Mouse (Mus musculus): ENCODE measurements at regions not wholly inside any gene's neighbourhood (a gene's known extent, or its start where the extent isn't known, plus 50 kb on each side); places are given as distances from the start of the nearest gene placed in this dataset.

- 66% methylated on average over 3 of the region's 3 CpGs for WGBS
- ATAC-seq (ENCODE audit: insufficient read depth, low FRiP score): no peak
- H3K9me3 ChIP-seq (replicated peaks; ENCODE audit: control insufficient read depth, low read length): no peaks in the 10 kb centered on the region
- no peaks in the 10 kb centered on the region for H3K4me1 ChIP-seq (ENCODE audit: control insufficient read depth, insufficient read depth, low read length)
- H3K36me3 ChIP-seq (ENCODE audit: control insufficient read depth, insufficient read depth, low read length): no peaks in the 10 kb centered on the region
- H3K27me3 ChIP-seq (ENCODE audit: control insufficient read depth, insufficient read depth, low read length): no peaks in the 10 kb centered on the region
- H3K9ac ChIP-seq (ENCODE audit: low read length): no peak overlapping the region
- H3K27ac ChIP-seq (ENCODE audit: low read length): no peak overlapping the region
- no peak overlapping the region for H3K4me2 ChIP-seq (ENCODE audit: low read depth, low read length)
- no peak overlapping the region for H3K4me3 ChIP-seq (replicated peaks; ENCODE audit: low read length)
These were observed 102.6 kb upstream of the Tgfbr2 start for GRCm38 (mm10) chr9:116277736-116278135.

- Histone ChIP-seq H3K36me3 (ENCODE audit: control insufficient read depth, insufficient read depth, low read length) (no peaks in the 10 kb centered on the region), H3K4me2 (ENCODE audit: low read depth, low read length) (no peak overlapping the region), H3K27ac (ENCODE audit: low read length) (no peak overlapping the region), H3K27me3 (ENCODE audit: control insufficient read depth, insufficient read depth, low read length) (no peaks in the 10 kb centered on the region), H3K9ac (ENCODE audit: low read length) (no peak overlapping the region), H3K9me3 (replicated peaks; ENCODE audit: control insufficient read depth, low read length) (no peaks in the 10 kb centered on the region), H3K4me3 (replicated peaks; ENCODE audit: low read length) (no peak overlapping the region), H3K4me1 (ENCODE audit: control insufficient read depth, insufficient read depth, low read length) (no peaks in the 10 kb centered on the region)
- no peak for ATAC-seq (ENCODE audit: insufficient read depth, low FRiP score)
- 82% methylated on average over 2 of the region's 2 CpGs for WGBS
These were observed 101.0 kb upstream of the Tgfbr2 start for GRCm38 (mm10) chr9:116276141-116276540.

- H3K4me1 ChIP-seq (ENCODE audit: control insufficient read depth, insufficient read depth, low read length): no peaks in the 10 kb centered on the region
- no peak for ATAC-seq (ENCODE audit: insufficient read depth, low FRiP score)
- no peaks in the 10 kb centered on the region for H3K9me3 ChIP-seq (replicated peaks; ENCODE audit: control insufficient read depth, low read length)
- no peak overlapping the region for H3K9ac ChIP-seq (ENCODE audit: low read length)
- no peak overlapping the region for H3K4me2 ChIP-seq (ENCODE audit: low read depth, low read length)
- no peaks in the 10 kb centered on the region for H3K36me3 ChIP-seq (ENCODE audit: control insufficient read depth, insufficient read depth, low read length)
- no peaks in the 10 kb centered on the region for H3K27me3 ChIP-seq (ENCODE audit: control insufficient read depth, insufficient read depth, low read length)
- H3K4me3 ChIP-seq (replicated peaks; ENCODE audit: low read length): no peak overlapping the region
- 67% methylated on average over 2 of the region's 2 CpGs for WGBS
- H3K27ac ChIP-seq (ENCODE audit: low read length): no peak overlapping the region
These were observed 97.3 kb upstream of the Tgfbr2 start for GRCm38 (mm10) chr9:116272446-116272845.

- Histone ChIP-seq H3K4me1 (ENCODE audit: control insufficient read depth, insufficient read depth, low read length) (no peaks in the 10 kb centered on the region), H3K4me3 (replicated peaks; ENCODE audit: low read length) (no peak overlapping the region), H3K9ac (ENCODE audit: low read length) (no peak overlapping the region), H3K27me3 (ENCODE audit: control insufficient read depth, insufficient read depth, low read length) (no peaks in the 10 kb centered on the region), H3K27ac (ENCODE audit: low read length) (peak overlapping the region; percentile 20; the same call in 1 of the 2 replicates), H3K36me3 (ENCODE audit: control insufficient read depth, insufficient read depth, low read length) (no peaks in the 10 kb centered on the region), H3K4me2 (ENCODE audit: low read depth, low read length) (no peak overlapping the region), H3K9me3 (replicated peaks; ENCODE audit: control insufficient read depth, low read length) (no peaks in the 10 kb centered on the region)
- WGBS: 60% methylated on average over 6 of the region's 6 CpGs
- peak; percentile 47; the same call in 1 of the 2 replicates for ATAC-seq (ENCODE audit: insufficient read depth, low FRiP score)
These were observed 95.3 kb upstream of the Tgfbr2 start for GRCm38 (mm10) chr9:116270417-116270828.

- no peak overlapping the region for H3K4me2 ChIP-seq (ENCODE audit: low read depth, low read length)
- WGBS: 76% methylated on average over 4 of the region's 4 CpGs
- no peak overlapping the region for H3K4me3 ChIP-seq (replicated peaks; ENCODE audit: low read length)
- no peaks in the 10 kb centered on the region for H3K36me3 ChIP-seq (ENCODE audit: control insufficient read depth, insufficient read depth, low read length)
- H3K27me3 ChIP-seq (ENCODE audit: control insufficient read depth, insufficient read depth, low read length): no peaks in the 10 kb centered on the region
- H3K27ac ChIP-seq (ENCODE audit: low read length): no peak overlapping the region
- H3K4me1 ChIP-seq (ENCODE audit: control insufficient read depth, insufficient read depth, low read length): no peaks in the 10 kb centered on the region
- ATAC-seq (ENCODE audit: insufficient read depth, low FRiP score): no peak
- H3K9ac ChIP-seq (ENCODE audit: low read length): no peak overlapping the region
- H3K9me3 ChIP-seq (replicated peaks; ENCODE audit: control insufficient read depth, low read length): no peaks in the 10 kb centered on the region
These were observed 92.3 kb upstream of the Tgfbr2 start for GRCm38 (mm10) chr9:116267411-116267810.

- H3K27me3 ChIP-seq (ENCODE audit: control insufficient read depth, insufficient read depth, low read length): no peaks in the 10 kb centered on the region
- WGBS: 78% methylated on average over 7 of the region's 7 CpGs
- H3K27ac ChIP-seq (ENCODE audit: low read length): no peak overlapping the region
- H3K36me3 ChIP-seq (ENCODE audit: control insufficient read depth, insufficient read depth, low read length): no peaks in the 10 kb centered on the region
- no peak for ATAC-seq (ENCODE audit: insufficient read depth, low FRiP score)
- no peak overlapping the region for H3K4me3 ChIP-seq (replicated peaks; ENCODE audit: low read length)
- no peaks in the 10 kb centered on the region for H3K9me3 ChIP-seq (replicated peaks; ENCODE audit: control insufficient read depth, low read length)
- H3K4me1 ChIP-seq (ENCODE audit: control insufficient read depth, insufficient read depth, low read length): peaks cover 15% of the 10 kb centered on the region
- H3K4me2 ChIP-seq (ENCODE audit: low read depth, low read length): no peak overlapping the region
- H3K9ac ChIP-seq (ENCODE audit: low read length): no peak overlapping the region
These were observed 88.7 kb upstream of the Tgfbr2 start for GRCm38 (mm10) chr9:116263833-116264232.

GRCm38 (mm10) chr9:116259569-116259968 is 84.4 kb upstream of the Tgfbr2 start:
- Histone ChIP-seq H3K9me3 (replicated peaks; ENCODE audit: control insufficient read depth, low read length) (no peaks in the 10 kb centered on the region), H3K27ac (ENCODE audit: low read length) (peak overlapping the region; percentile 44), H3K27me3 (ENCODE audit: control insufficient read depth, insufficient read depth, low read length) (no peaks in the 10 kb centered on the region), H3K4me3 (replicated peaks; ENCODE audit: low read length) (no peak overlapping the region), H3K4me2 (ENCODE audit: low read depth, low read length) (no peak overlapping the region), H3K36me3 (ENCODE audit: control insufficient read depth, insufficient read depth, low read length) (no peaks in the 10 kb centered on the region), H3K9ac (ENCODE audit: low read length) (no peak overlapping the region), H3K4me1 (ENCODE audit: control insufficient read depth, insufficient read depth, low read length) (peaks cover 16% of the 10 kb centered on the region)
- ATAC-seq (ENCODE audit: insufficient read depth, low FRiP score): peak; percentile 54; the same call in 1 of the 2 replicates
- WGBS: 35% methylated on average over 10 of the region's 10 CpGs

GRCm38 (mm10) chr9:116253546-116253945 is 78.4 kb upstream of the Tgfbr2 start:
- peak; percentile 25; the same call in 1 of the 2 replicates for ATAC-seq (ENCODE audit: insufficient read depth, low FRiP score)
- H3K4me3 ChIP-seq (replicated peaks; ENCODE audit: low read length): no peak overlapping the region
- no peaks in the 10 kb centered on the region for H3K36me3 ChIP-seq (ENCODE audit: control insufficient read depth, insufficient read depth, low read length)
- 58% methylated on average over 15 of the region's 15 CpGs for WGBS
- H3K27me3 ChIP-seq (ENCODE audit: control insufficient read depth, insufficient read depth, low read length): no peaks in the 10 kb centered on the region
- H3K9ac ChIP-seq (ENCODE audit: low read length): peak overlapping the region; percentile 6; the same call in 1 of the 2 replicates
- no peaks in the 10 kb centered on the region for H3K9me3 ChIP-seq (replicated peaks; ENCODE audit: control insufficient read depth, low read length)
- no peak overlapping the region for H3K27ac ChIP-seq (ENCODE audit: low read length)
- no peaks in the 10 kb centered on the region for H3K4me1 ChIP-seq (ENCODE audit: control insufficient read depth, insufficient read depth, low read length)
- H3K4me2 ChIP-seq (ENCODE audit: low read depth, low read length): no peak overlapping the region

GRCm38 (mm10) chr9:116252788-116253187 is 77.6 kb upstream of the Tgfbr2 start:
- no peaks in the 10 kb centered on the region for H3K36me3 ChIP-seq (ENCODE audit: control insufficient read depth, insufficient read depth, low read length)
- H3K27me3 ChIP-seq (ENCODE audit: control insufficient read depth, insufficient read depth, low read length): no peaks in the 10 kb centered on the region
- H3K4me2 ChIP-seq (ENCODE audit: low read depth, low read length): no peak overlapping the region
- 68% methylated on average over 8 of the region's 8 CpGs for WGBS
- no peak overlapping the region for H3K4me3 ChIP-seq (replicated peaks; ENCODE audit: low read length)
- H3K9me3 ChIP-seq (replicated peaks; ENCODE audit: control insufficient read depth, low read length): no peaks in the 10 kb centered on the region
- H3K4me1 ChIP-seq (ENCODE audit: control insufficient read depth, insufficient read depth, low read length): no peaks in the 10 kb centered on the region
- no peak overlapping the region for H3K9ac ChIP-seq (ENCODE audit: low read length)
- no peak for ATAC-seq (ENCODE audit: insufficient read depth, low FRiP score)
- H3K27ac ChIP-seq (ENCODE audit: low read length): no peak overlapping the region

GRCm38 (mm10) chr9:116249791-116250190 is 74.6 kb upstream of the Tgfbr2 start:
- Histone ChIP-seq H3K36me3 (ENCODE audit: control insufficient read depth, insufficient read depth, low read length) (no peaks in the 10 kb centered on the region), H3K4me2 (ENCODE audit: low read depth, low read length) (no peak overlapping the region), H3K4me1 (ENCODE audit: control insufficient read depth, insufficient read depth, low read length) (no peaks in the 10 kb centered on the region), H3K9ac (ENCODE audit: low read length) (no peak overlapping the region), H3K4me3 (replicated peaks; ENCODE audit: low read length) (no peak overlapping the region), H3K9me3 (replicated peaks; ENCODE audit: control insufficient read depth, low read length) (no peaks in the 10 kb centered on the region), H3K27ac (ENCODE audit: low read length) (no peak overlapping the region), H3K27me3 (ENCODE audit: control insufficient read depth, insufficient read depth, low read length) (no peaks in the 10 kb centered on the region)
- no peak for ATAC-seq (ENCODE audit: insufficient read depth, low FRiP score)
- WGBS: 82% methylated on average over 2 of the region's 2 CpGs
